Mouse (Mus musculus) frontal cortex, adult (tissue): ENCODE data around the gene Gps1.
"Not testable (repeated sequence)": the region's sequence is repeated elsewhere in the genome, so short reads cannot be mapped to it uniquely, and the experiment has no call there.

ENCODE experiments used
- ATAC-seq: cut with Nextera tagmentation; 2 replicates; pipeline ENCODE4 v1.9.2; 2017; ENCODE audit warnings: mild to moderate bottlenecking, moderate library complexity, mixed read lengths; ENCODE audit not compliant: low TSS enrichment

Gps1 gene

GRCm38 (mm10) chr11:120785145-120785544, 1.1 kb downstream of the Gps1 start:
- ATAC-seq: no peak

GRCm38 (mm10) chr11:120788460-120788859, 4.4 kb downstream of the Gps1 start:
- not testable (repeated sequence) for ATAC-seq

GRCm38 (mm10) chr11:120789355-120789754, 5.3 kb downstream of the Gps1 start:
- no peak for ATAC-seq

DNA sequence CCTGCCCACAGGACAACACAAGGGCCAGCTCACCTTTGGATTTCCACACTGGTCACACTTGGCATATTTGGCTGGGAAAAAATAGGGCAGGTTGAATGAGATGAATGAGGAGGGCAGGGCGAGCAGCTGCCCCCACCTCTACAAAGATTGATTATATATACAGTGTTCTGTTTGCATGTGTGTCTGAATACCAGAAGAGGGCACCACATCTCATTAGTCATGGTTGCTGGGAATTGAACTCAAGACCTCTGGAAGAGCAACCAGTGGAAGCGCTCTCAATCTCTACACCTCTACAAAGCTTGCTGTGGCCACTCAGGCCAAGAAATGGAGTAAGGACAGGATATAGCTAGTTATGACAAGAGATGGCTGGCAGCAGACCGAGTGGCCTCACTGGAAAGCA, 5.7 kb downstream of the Gps1 start:
- ATAC-seq: no peak

- no peak for ATAC-seq
Measured at GRCm38 (mm10) chr11:120792652-120793051, 8.6 kb downstream of the Gps1 start.

GRCm38 (mm10) chr11:120795756-120796613, 11.9 kb downstream of the Gps1 start, which contains the start of gene Dus1l:
TSS of gene Dus1l (minus strand) at chr11:120796403.
- peak; percentile 83 for ATAC-seq

DNA sequence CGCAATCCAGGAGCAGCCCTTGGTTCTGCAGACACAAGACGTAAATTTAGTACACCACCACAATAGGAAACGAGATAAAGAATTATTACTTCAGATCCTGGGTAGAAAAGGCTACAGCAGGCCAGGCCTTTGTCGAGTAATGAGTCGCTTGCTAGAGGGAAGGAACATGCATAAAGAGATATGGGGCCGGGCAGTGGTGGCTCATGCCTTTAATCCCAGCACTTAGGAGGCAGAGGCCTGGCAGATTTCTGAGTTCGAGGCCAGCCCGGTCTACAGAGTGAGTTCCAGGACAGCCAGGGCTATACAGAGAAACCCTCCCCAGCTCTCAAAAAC, 12.5 kb downstream of the Gps1 start:
- no peak for ATAC-seq

GRCm38 (mm10) chr11:120798244-120798643, 14.2 kb downstream of the Gps1 start:
- no peak for ATAC-seq

- ATAC-seq: no peak
Measured at GRCm38 (mm10) chr11:120799316-120799890, 15.3 kb downstream of the Gps1 start.

- ATAC-seq: peak; percentile 76
Measured at GRCm38 (mm10) chr11:120800061-120800904, 16.2 kb downstream of the Gps1 start.

- no peak for ATAC-seq
Measured at GRCm38 (mm10) chr11:120804274-120804673, 20.2 kb downstream of the Gps1 start.

DNA sequence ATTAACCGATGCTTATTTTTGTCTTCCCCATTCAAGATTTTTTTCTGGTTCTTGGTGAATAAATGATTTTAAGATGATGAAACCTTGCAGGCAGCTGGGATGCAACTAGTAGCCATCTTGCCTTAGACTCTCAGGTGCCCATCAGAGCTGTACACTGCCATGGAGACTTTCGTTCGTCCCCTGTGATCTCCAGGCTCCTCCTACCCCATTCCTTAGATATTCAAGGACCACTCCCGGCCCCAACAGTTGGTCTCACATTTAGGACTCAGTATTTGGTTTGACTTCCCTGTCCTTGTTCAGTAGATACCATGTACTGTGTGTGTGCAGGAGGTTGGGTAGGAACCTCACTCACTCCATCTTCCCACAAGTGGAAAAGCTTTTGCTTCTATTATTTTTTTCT, 20.7 kb downstream of the Gps1 start:
- ATAC-seq: no peak

DNA sequence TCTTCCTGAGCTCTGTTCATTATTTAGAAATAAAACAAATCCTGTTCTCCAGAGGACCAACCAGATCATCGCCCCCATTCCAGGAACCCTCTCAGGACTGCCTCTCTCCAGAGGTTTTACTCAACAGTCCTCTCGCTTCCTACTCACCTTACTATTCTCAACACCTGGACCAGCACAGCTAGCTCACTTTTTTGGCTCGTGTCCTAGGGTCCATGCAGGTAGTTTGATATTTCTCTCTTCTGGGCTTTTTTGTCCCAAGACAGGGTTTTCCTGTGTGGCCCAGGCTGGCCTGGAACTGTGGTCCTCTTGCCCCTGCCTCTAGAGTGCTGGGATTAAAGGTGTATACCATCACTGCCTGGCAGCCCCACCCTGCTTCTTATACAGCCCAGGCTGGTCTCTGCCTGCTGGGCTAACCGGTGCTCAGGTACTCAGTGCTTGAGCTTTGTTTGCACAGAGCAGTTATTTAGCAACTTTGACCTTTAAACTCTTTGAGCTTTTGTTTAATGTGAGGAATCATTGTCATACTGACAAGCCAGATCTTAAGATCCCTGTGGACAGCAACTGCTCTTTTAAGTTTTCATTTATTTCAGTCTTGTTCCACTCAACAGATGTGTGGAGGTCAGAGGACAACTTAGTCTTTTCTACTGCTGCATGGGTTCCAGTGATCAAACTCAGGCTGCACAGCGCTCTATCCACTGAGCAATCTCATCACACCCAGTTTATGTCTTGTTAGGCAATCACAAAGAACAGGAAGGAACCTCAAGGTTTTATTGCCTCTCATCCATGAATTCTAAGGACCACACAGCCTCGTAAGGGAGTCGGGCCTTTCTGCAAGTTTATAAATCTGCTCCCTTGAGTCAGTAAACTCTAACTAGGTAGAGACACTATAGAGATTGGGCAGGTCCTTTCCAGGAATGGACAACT, 21.6 kb downstream of the Gps1 start:
- no peak for ATAC-seq

- no peak for ATAC-seq
Measured at GRCm38 (mm10) chr11:120808010-120808409, 23.9 kb downstream of the Gps1 start.

DNA sequence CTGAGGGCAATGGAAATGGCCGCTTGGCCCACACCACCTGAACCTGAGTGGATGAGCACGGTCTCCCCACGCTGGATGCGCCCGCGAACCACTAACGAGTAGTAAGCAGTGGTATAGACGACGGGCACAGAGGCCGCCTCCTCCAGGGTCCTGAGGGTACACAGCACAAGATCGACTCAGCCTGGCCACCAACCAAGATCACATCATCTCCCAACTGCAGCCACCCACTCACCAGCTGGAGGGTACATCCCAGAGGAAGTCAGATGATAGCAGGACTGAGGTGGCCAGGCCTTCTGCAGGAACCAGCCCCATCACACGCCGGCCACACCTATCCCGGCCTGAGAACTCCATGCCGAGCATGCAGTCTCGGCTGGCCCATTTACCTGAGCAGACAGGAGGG, 28.0 kb downstream of the Gps1 start:
- ATAC-seq: no peak

DNA sequence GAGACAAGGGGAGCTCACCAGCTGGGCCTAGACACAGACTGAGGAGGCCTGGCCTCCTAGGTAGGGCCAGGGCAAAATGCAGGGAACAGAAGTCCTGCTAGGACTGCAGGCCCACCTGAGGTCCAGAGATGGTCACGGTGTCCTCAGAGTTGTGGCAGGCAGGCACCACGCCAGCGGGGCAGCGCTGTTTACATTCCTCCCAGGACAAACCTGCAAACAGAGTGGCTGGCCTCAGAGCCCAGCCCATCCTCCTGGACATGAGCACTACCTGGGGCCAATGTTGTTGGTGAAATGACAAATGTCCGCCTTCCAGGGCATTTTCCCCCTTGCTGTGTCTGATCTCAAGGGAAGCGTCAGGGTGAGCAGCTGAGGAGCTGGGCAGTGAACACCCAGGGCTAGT, 33.3 kb downstream of the Gps1 start:
- ATAC-seq: no peak

GRCm38 (mm10) chr11:120818251-120818650, 34.2 kb downstream of the Gps1 start:
- no peak for ATAC-seq

DNA sequence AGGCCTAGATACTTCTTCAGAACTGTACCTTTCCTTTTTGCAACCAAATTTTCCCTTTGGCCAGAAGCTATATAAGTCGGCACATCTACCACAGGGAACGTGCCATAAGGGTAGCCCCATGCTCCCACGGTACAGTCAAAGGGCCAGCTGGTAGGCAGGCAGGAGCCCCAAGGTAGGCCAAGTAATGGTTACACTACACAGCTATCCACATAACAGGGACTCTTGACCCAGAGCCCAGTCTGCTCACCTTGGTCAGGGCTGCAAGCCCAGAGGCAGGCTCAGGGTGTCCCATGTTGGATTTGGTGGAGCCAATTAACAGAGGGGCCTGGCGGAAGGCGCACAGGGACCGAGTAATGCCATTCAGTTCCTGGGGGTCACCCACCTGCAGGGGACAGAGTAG, 35.5 kb downstream of the Gps1 start:
- ATAC-seq: no peak

DNA sequence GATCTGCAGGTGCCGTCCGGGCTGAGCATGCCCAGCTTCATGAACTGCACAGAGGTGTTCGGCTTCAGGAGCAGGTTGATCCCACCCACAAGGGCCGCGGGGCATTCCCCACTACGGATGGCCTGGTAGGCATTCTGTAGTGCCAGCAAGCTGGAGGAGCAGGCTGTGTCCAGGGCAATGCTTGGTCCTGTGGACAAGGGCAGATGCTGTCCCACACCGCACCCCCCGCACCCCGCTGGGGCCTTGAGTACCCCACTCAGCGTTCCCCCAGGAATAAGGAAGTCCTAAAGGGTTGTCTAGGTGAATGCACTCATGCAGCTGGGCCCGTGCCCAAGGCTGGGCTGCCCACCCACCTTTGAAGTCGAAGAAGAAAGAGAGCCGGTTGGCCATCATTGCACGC, 36.5 kb downstream of the Gps1 start:
- ATAC-seq: no peak

GRCm38 (mm10) chr11:120821076-120821922, 37.2 kb downstream of the Gps1 start:
- ATAC-seq: no peak

- no peak for ATAC-seq
Measured at GRCm38 (mm10) chr11:120822321-120822720, 38.2 kb downstream of the Gps1 start.
